Mouse (Mus musculus) thymus, adult 2 months (tissue): Measurements from ENCODE around the gene Gm11213.

Source experiments
- CTCF ChIP-seq: fragments of 200-500 bp; IDR thresholded peaks from 2 replicates; pipeline ENCODE4 v1.5.1; 2012; ENCODE audit warnings: mild to moderate bottlenecking, control low read depth, low read length, moderate library complexity, borderline replicate concordance; ENCODE audit not compliant: control insufficient read depth, poor library complexity, insufficient read depth; ENCODE audit errors: extremely low read depth
- POLR2A ChIP-seq: fragments of 200-500 bp; IDR thresholded peaks from 2 replicates; pipeline ENCODE4 v1.6.1; 2012; ENCODE audit warnings: mild to moderate bottlenecking, low read length, control low read depth, moderate library complexity; ENCODE audit not compliant: control insufficient read depth, poor library complexity, insufficient read depth; ENCODE audit errors: extremely low read depth

DNA sequence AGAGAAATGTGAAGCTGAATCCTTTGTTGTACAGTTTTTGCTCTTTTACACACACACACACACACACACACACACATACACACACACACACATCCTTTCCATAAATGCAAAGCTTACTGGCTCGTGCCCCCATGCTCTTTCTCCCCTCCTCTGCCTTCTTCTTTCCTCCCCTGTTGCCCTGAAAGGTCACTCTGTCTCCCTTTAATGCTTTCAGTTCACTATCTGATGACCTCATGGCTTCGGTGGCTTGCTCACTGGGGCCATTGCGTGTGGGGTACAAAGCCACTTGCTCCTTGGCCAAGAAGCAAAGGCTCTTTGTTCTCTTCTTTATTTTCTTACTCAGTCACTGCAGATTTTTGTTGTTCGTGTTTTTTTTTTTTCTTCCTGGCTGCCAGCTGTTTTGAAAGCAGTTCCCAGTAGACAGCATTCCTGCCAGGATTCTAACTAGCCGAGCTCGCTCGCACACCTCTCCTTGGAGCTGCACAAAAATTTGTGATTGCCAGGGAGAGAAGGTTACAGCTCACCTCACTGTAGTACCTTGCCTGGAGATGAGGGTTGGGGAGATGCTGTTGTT lies 34.8 kb downstream of the Gm11213 start:
- TF ChIP-seq POLR2A (no peak), CTCF (no peak)
